Mouse (Mus musculus) neutrophil, adult 59 days (primary cell): Measurements from ENCODE around the gene Cpeb4. TPM values are rescaled to one million over a fixed set of nuclear protein-coding genes. Genes with fewer than 3 reads are reported as not detected.

Experiments used
- total RNA-seq, 2 experiments: library from RNA; stranded (reverse); gene quantifications; 1 replicate in 1 of 2; 2 replicates in 1 of 2; pipeline ENCODE4 v1.2.4; 2023

The Cpeb4 gene
- 10 to 100 TPM; 54.6 to 67.0 TPM for total RNA-seq

GRCm38 (mm10) chr11:31871911-31872310 lies at the start of gene Cpeb4:
Gene Cpeb4 (plus strand): TSS chr11:31872211.

GRCm38 (mm10) chr11:31965256-31966134 lies 93.5 kb downstream of the Cpeb4 start, which contains the start of gene 4930524B15Rik:
Gene 4930524B15Rik (plus strand): TSS chr11:31965592.

Other genes with a start within 250 kb of the Cpeb4 start
- gene Bod1, start 200.3 kb upstream of the Cpeb4 start, total RNA-seq = 1 to 10 TPM; 8.6 to 9.9 TPM
- not detected for gene 4930524B15Rik, start 93.4 kb downstream of the Cpeb4 start, total RNA-seq
- under 1 TPM in 1 of 2 experiments, not detected in 1; 0.44 TPM for gene Nsg2, start 128.3 kb downstream of the Cpeb4 start, total RNA-seq